Mouse (Mus musculus): Measurements from ENCODE around the gene Ciao1.
"Not testable (repeated sequence)": the region's sequence is repeated elsewhere in the genome, so short reads cannot be mapped to it uniquely, and the experiment has no call there.

The Ciao1 gene

DNA sequence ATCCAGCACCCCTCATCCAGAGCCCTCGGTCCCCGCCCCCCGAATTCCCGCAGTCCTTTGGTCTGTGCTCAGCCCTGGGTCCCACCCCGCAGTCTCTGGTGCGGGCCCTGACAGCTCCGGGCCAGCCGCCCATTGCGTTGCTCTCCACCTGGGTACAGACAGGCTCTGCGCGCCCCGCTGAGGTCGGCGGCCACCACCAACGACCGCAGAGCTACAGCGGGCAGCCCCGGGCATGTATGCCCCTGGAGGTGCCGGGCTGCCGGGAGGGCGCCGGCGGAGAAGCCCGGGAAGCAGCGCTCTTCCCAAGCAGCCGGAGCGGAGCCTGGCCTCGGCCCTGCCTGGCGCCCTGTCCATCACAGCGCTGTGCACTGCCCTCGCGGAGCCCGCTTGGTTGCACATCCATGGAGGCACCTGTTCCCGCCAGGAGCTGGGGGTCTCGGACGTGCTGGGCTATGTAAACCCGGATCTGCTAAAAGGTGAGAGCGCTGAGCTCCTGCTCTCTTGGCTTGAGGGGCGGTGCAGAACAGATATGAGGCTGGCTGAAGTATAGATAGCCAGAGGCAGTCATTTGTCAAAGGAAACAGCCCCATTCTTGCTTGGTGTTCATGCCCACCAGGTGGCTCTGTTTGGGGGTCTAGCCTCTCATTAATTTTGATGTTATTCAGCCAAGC lies 853 bp upstream of the Ciao1 start:
- DNase-seq = peak; percentile 25 to 41

GRCm38 (mm10) chr2:127240065-127240464 lies 7.6 kb downstream of the Ciao1 start:
- DNase-seq = no peak

DNA sequence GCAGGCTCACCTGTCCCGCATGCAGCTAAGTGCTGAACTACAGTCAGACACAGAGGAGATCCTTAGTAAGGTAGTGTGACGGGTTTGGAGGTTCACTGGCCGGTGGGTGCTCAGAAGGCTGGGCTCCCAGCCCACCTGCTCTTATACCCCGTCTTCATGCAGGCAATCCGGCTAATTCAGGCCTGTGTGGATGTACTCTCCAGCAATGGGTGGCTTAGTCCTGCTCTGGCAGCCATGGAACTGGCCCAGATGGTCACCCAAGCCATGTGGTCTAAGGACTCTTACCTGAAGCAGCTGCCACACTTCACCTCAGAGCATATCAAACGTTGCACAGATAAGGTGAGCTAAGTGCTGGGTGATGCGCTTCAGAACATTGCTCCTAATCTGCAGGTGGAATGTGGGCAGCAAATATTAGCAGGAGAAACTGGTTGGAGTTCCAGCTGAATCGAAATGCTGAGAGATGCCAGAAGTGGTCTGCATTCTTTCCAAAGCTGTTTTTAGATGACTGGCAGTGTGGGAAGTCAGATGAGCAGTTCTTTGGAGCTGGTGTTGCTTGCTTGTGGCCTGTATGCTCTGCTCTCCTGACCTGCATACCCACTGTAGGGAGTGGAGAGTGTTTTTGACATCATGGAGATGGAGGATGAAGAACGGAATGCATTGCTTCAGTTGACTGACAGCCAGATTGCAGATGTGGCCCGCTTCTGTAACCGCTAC lies 9.6 kb downstream of the Ciao1 start:
- no peak for DNase-seq

- DNase-seq = no peak
These were observed 22.4 kb downstream of the Ciao1 start for GRCm38 (mm10) chr2:127225261-127225660.

GRCm38 (mm10) chr2:127217746-127218145 lies 29.9 kb downstream of the Ciao1 start:
- DNase-seq = no peak

GRCm38 (mm10) chr2:127210701-127211100 lies 36.9 kb downstream of the Ciao1 start:
- no peak for DNase-seq

- DNase-seq = no peak
These were observed 39.2 kb downstream of the Ciao1 start for GRCm38 (mm10) chr2:127208452-127208769.

GRCm38 (mm10) chr2:127207547-127208451 lies 39.8 kb downstream of the Ciao1 start, which contains the start of the genes 1810024B03Rik and Snrnp200:
1810024B03Rik (minus strand) TSS chr2:127208280.
Snrnp200 (plus strand) TSS chr2:127208386.
- peak; percentile 83 to 89 for DNase-seq

- DNase-seq = no peak
These were observed 40.7 kb downstream of the Ciao1 start for GRCm38 (mm10) chr2:127206916-127207315.

GRCm38 (mm10) chr2:127205936-127206335 lies 41.7 kb downstream of the Ciao1 start:
- not testable (repeated sequence) for DNase-seq

DNA sequence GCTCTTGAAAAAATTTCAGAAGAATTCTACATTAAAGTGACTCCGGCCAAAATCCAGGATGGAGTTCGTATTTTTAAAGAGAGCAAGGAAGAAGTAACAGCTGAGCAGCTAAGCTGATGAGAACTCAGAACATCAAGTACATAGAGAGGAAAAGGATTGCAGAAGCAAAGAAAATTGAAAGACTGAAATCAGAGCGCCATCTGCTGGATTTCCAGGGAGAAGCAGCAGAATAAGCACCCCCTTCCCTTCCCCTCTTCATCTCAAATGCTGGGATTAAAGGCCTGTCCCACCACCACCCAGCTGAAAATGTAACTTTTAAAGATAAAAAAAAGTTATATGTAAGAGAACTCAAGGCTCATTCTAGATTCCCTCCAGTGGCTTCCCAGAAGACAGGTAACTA lies 42.7 kb downstream of the Ciao1 start:
- peak in 1 of 2 experiments; percentile 58 for DNase-seq
